Mouse (Mus musculus) hindbrain, embryonic 11.5 days (tissue): ENCODE data around the gene Epyc. TPM values are rescaled to one million over a fixed set of nuclear protein-coding genes. Genes with fewer than 3 reads are reported as not detected.

ENCODE experiments used
- ATAC-seq: fragments of 200-750 bp; cut with Nextera tagmentation; 2 replicates; pipeline ENCODE4 v1.8.0; 2017; ENCODE audit warnings: mild to moderate bottlenecking, moderate TSS enrichment, moderate library complexity; ENCODE audit not compliant: low FRiP score
- DNase-seq: peaks from one replicate; pipeline ENCODE4 v3.0.0-alpha.2; 2015; ENCODE audit warnings: low spot score
- H3K27ac ChIP-seq: fragments of 300-500 bp; sonication (generic); 2 replicates; pipeline ENCODE4 v1.5.1; 2014; ENCODE audit warnings: mild to moderate bottlenecking, low read depth, low read length
- H3K27me3 ChIP-seq: fragments of 300-500 bp; sonication (generic); 2 replicates; pipeline ENCODE4 v1.6.1; 2014; ENCODE audit warnings: mild to moderate bottlenecking, low read length, moderate library complexity, mixed read lengths; ENCODE audit not compliant: control insufficient read depth, insufficient read depth
- H3K36me3 ChIP-seq: fragments of 300-500 bp; sonication (generic); 2 replicates; pipeline ENCODE4 v1.6.1; 2014; ENCODE audit warnings: mild to moderate bottlenecking, low read length, moderate library complexity, mixed read lengths; ENCODE audit not compliant: control insufficient read depth, insufficient read depth
- H3K4me1 ChIP-seq: fragments of 300-500 bp; sonication (generic); replicated peaks from 2 replicates; pipeline ENCODE4 v1.6.1; 2014; ENCODE audit warnings: low read length, mixed read lengths; ENCODE audit not compliant: control insufficient read depth, insufficient read depth
- H3K4me2 ChIP-seq: fragments of 300-500 bp; sonication (generic); replicated peaks from 2 replicates; pipeline ENCODE4 v1.6.1; 2014; ENCODE audit warnings: mild to moderate bottlenecking, low read depth, low read length
- H3K4me3 ChIP-seq: fragments of 300-500 bp; sonication (generic); 2 replicates; pipeline ENCODE4 v1.5.1; 2014; ENCODE audit warnings: low read depth, low read length
- H3K9ac ChIP-seq: fragments of 300-500 bp; sonication (generic); 2 replicates; pipeline ENCODE4 v1.6.1; 2014; ENCODE audit warnings: low read depth, low read length
- H3K9me3 ChIP-seq: fragments of 300-500 bp; sonication (generic); 2 replicates; pipeline ENCODE4 v1.6.1; 2016; ENCODE audit warnings: low read length; ENCODE audit not compliant: control insufficient read depth
- WGBS: fragments of 180-500 bp; shearing (Covaris S2); extraction: QIAGEN DNeasy Blood & Tissue Kit; methylation state at CpG from one replicate; pipeline ENCODE4 v1.1.7; 2014; 5-methylcytosine and 5-hydroxymethylcytosine counted together
- polyA plus RNA-seq: library from polyadenylated mRNA; unstranded; fragments of >200 nt; fragmentation: Nextera tagmentation; extraction: Ambion mirVana; gene quantifications from 2 replicates; pipeline ENCODE4 v1.2.1, GENCODE M21; 2014

Gene Epyc
- polyA plus RNA-seq, 1 experiment from 2014 or later, result 2.1 TPM

- WGBS, result 91% methylated on average over 3 of the region's 3 CpGs
- Histone ChIP-seq H3K4me1 (no peaks in the 10 kb centered on the region), H3K27me3 (no peaks in the 10 kb centered on the region), H3K4me2 (no peak overlapping the region), H3K36me3 (no peaks in the 10 kb centered on the region), H3K9me3 (no peaks in the 10 kb centered on the region), H3K9ac (no peak overlapping the region), H3K4me3 (no peak overlapping the region), H3K27ac (no peak overlapping the region)
- ATAC-seq, result no peak
- DNase-seq, result no peak
These were observed 12.8 kb upstream of the Epyc start for GRCm38 (mm10) chr10:97631061-97631460.

GRCm38 (mm10) chr10:97641926-97642325 lies 1.9 kb upstream of the Epyc start:
- no peak for ATAC-seq
- H3K4me2 ChIP-seq, result no peak overlapping the region

GRCm38 (mm10) chr10:97650334-97650733 lies 6.5 kb downstream of the Epyc start:
- no peaks in the 10 kb centered on the region for H3K27me3 ChIP-seq
- no peak overlapping the region for H3K4me2 ChIP-seq
- no peaks in the 10 kb centered on the region for H3K4me1 ChIP-seq
- DNase-seq (no peak), ATAC-seq (no peak)
- 76% methylated on average over 2 of the region's 2 CpGs for WGBS
- no peak overlapping the region for H3K27ac ChIP-seq
- H3K36me3 ChIP-seq, result no peaks in the 10 kb centered on the region
- H3K9ac ChIP-seq, result no peak overlapping the region
- H3K9me3 ChIP-seq, result no peaks in the 10 kb centered on the region
- H3K4me3 ChIP-seq, result no peak overlapping the region

More at GRCm38 (mm10) chr10:97641926-97642325, 1.9 kb upstream of the Epyc start:
- H3K27ac ChIP-seq, result no peak overlapping the region
- H3K27me3 ChIP-seq, result no peaks in the 10 kb centered on the region
- WGBS, result 93% methylated on average over 2 of the region's 2 CpGs
- H3K9ac ChIP-seq, result no peak overlapping the region
- H3K36me3 ChIP-seq, result no peaks in the 10 kb centered on the region
- no peaks in the 10 kb centered on the region for H3K4me1 ChIP-seq
- no peaks in the 10 kb centered on the region for H3K9me3 ChIP-seq
- DNase-seq, result no peak
- H3K4me3 ChIP-seq, result no peak overlapping the region

GRCm38 (mm10) chr10:97659489-97659888 lies 15.6 kb downstream of the Epyc start:
- ATAC-seq, result no peak
- Histone ChIP-seq H3K4me1 (no peaks in the 10 kb centered on the region), H3K4me2 (no peak overlapping the region), H3K9ac (no peak overlapping the region), H3K9me3 (no peaks in the 10 kb centered on the region), H3K27me3 (no peaks in the 10 kb centered on the region), H3K36me3 (no peaks in the 10 kb centered on the region), H3K27ac (no peak overlapping the region), H3K4me3 (no peak overlapping the region)
- 93% methylated on average over 1 of the region's 1 CpGs for WGBS
- DNase-seq, result no peak

- Histone ChIP-seq H3K27ac (no peak overlapping the region), H3K4me1 (no peaks in the 10 kb centered on the region), H3K27me3 (no peaks in the 10 kb centered on the region), H3K36me3 (no peaks in the 10 kb centered on the region), H3K4me3 (no peak overlapping the region), H3K9ac (no peak overlapping the region), H3K9me3 (no peaks in the 10 kb centered on the region), H3K4me2 (no peak overlapping the region)
- ATAC-seq (no peak), DNase-seq (peak; percentile 20)
- 53% methylated on average over 4 of the region's 4 CpGs for WGBS
These were observed 24.8 kb downstream of the Epyc start for GRCm38 (mm10) chr10:97668656-97669055.

- Histone ChIP-seq H3K27ac (no peak overlapping the region), H3K4me3 (no peak overlapping the region), H3K4me1 (no peaks in the 10 kb centered on the region), H3K9ac (no peak overlapping the region), H3K9me3 (no peaks in the 10 kb centered on the region), H3K36me3 (no peaks in the 10 kb centered on the region), H3K27me3 (no peaks in the 10 kb centered on the region), H3K4me2 (no peak overlapping the region)
- WGBS, result 75% methylated on average over 4 of the region's 4 CpGs
- peak; percentile 10 for DNase-seq
- ATAC-seq, result no peak
These were observed 26.3 kb downstream of the Epyc start for GRCm38 (mm10) chr10:97670202-97670601.

GRCm38 (mm10) chr10:97673239-97673638 lies 29.4 kb downstream of the Epyc start:
- no peak for DNase-seq
- Histone ChIP-seq H3K4me2 (no peak overlapping the region), H3K4me3 (no peak overlapping the region), H3K4me1 (no peaks in the 10 kb centered on the region), H3K9me3 (no peaks in the 10 kb centered on the region), H3K27me3 (no peaks in the 10 kb centered on the region), H3K36me3 (no peaks in the 10 kb centered on the region), H3K9ac (no peak overlapping the region), H3K27ac (no peak overlapping the region)
- 76% methylated on average over 2 of the region's 2 CpGs for WGBS
- ATAC-seq, result no peak

- Histone ChIP-seq H3K4me1 (no peaks in the 10 kb centered on the region), H3K4me2 (no peak overlapping the region), H3K27me3 (no peaks in the 10 kb centered on the region), H3K4me3 (no peak overlapping the region), H3K9ac (no peak overlapping the region), H3K36me3 (no peaks in the 10 kb centered on the region), H3K27ac (no peak overlapping the region), H3K9me3 (no peaks in the 10 kb centered on the region)
- DNase-seq (no peak), ATAC-seq (no peak)
These were observed 39.1 kb downstream of the Epyc start for GRCm38 (mm10) chr10:97682981-97683380.

- Histone ChIP-seq H3K4me2 (no peak overlapping the region), H3K4me1 (no peaks in the 10 kb centered on the region), H3K36me3 (no peaks in the 10 kb centered on the region), H3K9me3 (no peaks in the 10 kb centered on the region), H3K9ac (no peak overlapping the region), H3K27ac (no peak overlapping the region), H3K4me3 (no peak overlapping the region), H3K27me3 (no peaks in the 10 kb centered on the region)
- DNase-seq (no peak), ATAC-seq (no peak)
- WGBS, result 90% methylated on average over 1 of the region's 1 CpGs
These were observed 43.3 kb downstream of the Epyc start for GRCm38 (mm10) chr10:97687198-97687597.
